Mouse (Mus musculus) embryonic fibroblast, embryonic 13.5 days (primary cell): Measurements from ENCODE around the gene Tcea3.

Experiments used
- CTCF ChIP-seq: IDR thresholded peaks from 2 replicates; pipeline ENCODE4 v1.5.1; 2011; ENCODE audit warnings: mild to moderate bottlenecking, control low read depth, low read length, moderate library complexity, borderline replicate concordance; ENCODE audit not compliant: insufficient read depth
- POLR2A ChIP-seq: IDR thresholded peaks from 2 replicates; pipeline ENCODE4 v1.6.1; 2011; ENCODE audit warnings: low read depth, mild to moderate bottlenecking, control low read depth, low read length, moderate library complexity

- TF ChIP-seq POLR2A (no peak), CTCF (no peak)
Observed at GRCm38 (mm10) chr4:136304181-136304580, 56.7 kb downstream of the Tcea3 start.
